Mouse (Mus musculus): ENCODE results near the gene Gli3. TPM values are rescaled to one million over a fixed set of nuclear protein-coding genes. Genes with fewer than 3 reads are reported as not detected.

Gli3 gene
- polyA plus RNA-seq, 1 experiment = not detected

DNA sequence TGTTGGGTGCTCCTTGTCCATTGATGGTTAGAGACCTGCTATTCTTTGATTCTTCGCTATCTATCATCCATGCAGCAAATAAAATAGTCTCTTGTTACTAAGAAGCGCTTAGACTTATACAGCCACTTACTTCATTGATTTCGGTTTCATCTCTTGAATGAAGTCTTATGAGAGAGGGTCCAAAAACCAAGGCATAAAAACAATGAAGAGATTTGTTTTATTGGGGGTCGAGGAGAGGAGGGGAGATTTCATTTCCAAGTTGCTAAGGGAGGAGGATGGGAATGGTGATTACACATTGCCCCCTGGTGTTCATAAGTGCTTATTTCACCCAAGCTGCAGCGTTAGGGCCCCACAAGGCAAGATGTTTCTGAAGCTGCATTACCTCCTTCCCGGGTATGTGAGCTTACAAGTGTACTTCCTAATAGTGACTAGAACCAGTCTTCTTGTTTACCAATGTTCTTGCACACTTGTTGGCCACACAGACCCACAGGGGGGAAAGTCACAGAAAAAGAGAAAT, 299.9 kb downstream of the Gli3 start:
- no peak for TF ChIP-seq GATA1 (IDR thresholded peaks at IDR 0.05; ENCODE audit: low read length)

DNA sequence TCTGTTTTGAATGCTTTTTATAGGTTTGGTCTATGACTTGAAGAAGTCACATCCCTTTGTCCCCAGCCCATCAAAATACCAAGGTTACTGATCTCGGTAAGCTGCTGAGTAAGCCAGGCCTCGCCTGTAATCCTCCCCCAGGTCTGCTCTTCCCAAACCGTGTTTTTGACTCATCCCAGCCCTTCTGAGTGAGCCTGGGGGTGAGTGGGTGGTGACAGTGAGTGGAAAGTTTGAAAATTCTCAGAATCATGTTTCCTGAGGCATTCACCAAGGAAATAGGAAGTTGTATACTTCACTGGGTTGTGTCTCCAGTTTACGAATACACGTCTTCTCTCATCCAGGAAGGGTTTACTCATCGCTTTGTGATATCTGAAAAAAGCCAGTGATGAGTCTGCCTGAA, 314.6 kb downstream of the Gli3 start:
- TF ChIP-seq GATA1 (IDR thresholded peaks at IDR 0.05; ENCODE audit: low read length) = no peak

Measured in G1E-ER4 (cell line).